Comparison of ENCODE assay signal across 18 mouse cellular contexts in genomic region chr17:75448257-75448656, GRCm38 (mm10).
"Had no signal": no experiment of that assay in that cellular context is flagged by ENCODE, and none has a peak within 500 bp of the region (broad histone marks: within the 10 kb centered on the region; RNA-seq: fewer than 3 reads in every experiment).

No protein-coding gene starts in this region.

- ATAC-seq: liver, embryonic 12.5 days; midbrain, embryonic 13.5 days; midbrain, embryonic 16.5 days had no signal

- H3K36me3 ChIP-seq: kidney, embryonic 15.5 days; liver, embryonic 12.5 days; liver, embryonic 15.5 days; lung, embryonic 15.5 days; midbrain, embryonic 10.5 days; midbrain, embryonic 13.5 days; neural tube, embryonic 13.5 days had no signal

- H3K9me3 ChIP-seq: kidney, embryonic 15.5 days; liver, embryonic 12.5 days; liver, embryonic 15.5 days; lung, embryonic 15.5 days; megakaryocyte, embryonic 14.5 days; midbrain, embryonic 10.5 days; midbrain, embryonic 13.5 days; neural tube, embryonic 13.5 days had no signal

- DNase-seq: kidney, adult 8-10 months; kidney, postnatal 10 days; kidney, postnatal 36 days; lung, adult 18-20 months; lung, postnatal 10 days; lung, postnatal 36 days; thymus, postnatal 25 days had no signal

- H3K4me1 ChIP-seq: kidney, embryonic 15.5 days; liver, embryonic 12.5 days; liver, embryonic 15.5 days; lung, embryonic 15.5 days; midbrain, embryonic 10.5 days; midbrain, embryonic 13.5 days had no signal

- H3K4me3 ChIP-seq: kidney, embryonic 15.5 days; liver, embryonic 12.5 days; liver, embryonic 15.5 days; lung, embryonic 15.5 days; megakaryocyte, embryonic 14.5 days; midbrain, embryonic 10.5 days; midbrain, embryonic 13.5 days; myocyte; neural tube, embryonic 13.5 days had no signal

- H3K27ac ChIP-seq: kidney, embryonic 15.5 days; liver, embryonic 12.5 days; liver, embryonic 15.5 days; lung, embryonic 15.5 days; midbrain, embryonic 10.5 days; midbrain, embryonic 13.5 days; neural tube, embryonic 13.5 days; stomach, postnatal 0 days had no signal

- H3K27me3 ChIP-seq: kidney, embryonic 15.5 days; liver, embryonic 12.5 days; liver, embryonic 15.5 days; lung, embryonic 15.5 days; midbrain, embryonic 13.5 days had no signal

- H3K9ac ChIP-seq: kidney, embryonic 15.5 days; liver, embryonic 12.5 days; liver, embryonic 15.5 days; lung, embryonic 15.5 days; midbrain, embryonic 13.5 days; neural tube, embryonic 13.5 days had no signal

- H3K4me2 ChIP-seq: kidney, embryonic 15.5 days; liver, embryonic 12.5 days; liver, embryonic 15.5 days; lung, embryonic 15.5 days; midbrain, embryonic 13.5 days; neural tube, embryonic 13.5 days had no signal
